Mouse (Mus musculus): Measurements from ENCODE around the gene Pde5a.

- no peak for TF ChIP-seq GATA1 (IDR thresholded peaks at IDR 0.05; ENCODE audit: borderline replicate concordance, low read length)
- TF ChIP-seq FLI1 (IDR thresholded peaks at IDR 0.05; ENCODE audit: low read length), result no peak
Measured at GRCm38 (mm10) chr3:122855149-122855548, 126.4 kb downstream of the Pde5a start.

Data from megakaryocyte, embryonic 14.5 days (primary cell).